8 mouse cellular contexts compared by ENCODE assay signal in genomic region chr14:52196230-52197155, GRCm38 (mm10). TPM values are rescaled to one million over a fixed set of nuclear protein-coding genes. Genes with fewer than 3 reads are reported as not detected.
A peak's percentile ranks its signal among the peaks of the same experiment; 100 is the strongest.
DNase-seq lines count a peak whose midpoint lies in the region; ATAC-seq and TF ChIP-seq lines count a peak whose summit lies in the region.

No protein-coding gene starts in this region.

- H3K27ac ChIP-seq in kidney, adult 2 months (ENCODE audit: insufficient read depth, low read depth, low read length): peak overlapping the region; percentile 93
- H3K27ac ChIP-seq in heart, embryonic 14.5 days (replicated peaks in 1 of 2; ENCODE audit: control insufficient read depth in 1 of 2, insufficient read depth in 1 of 2, low read depth in 2 of 2, low read length in 2 of 2): peak overlapping the region; percentile 96 to 98
- H3K27ac ChIP-seq in liver, embryonic 11.5 days (ENCODE audit: low read depth, low read length): peak overlapping the region; percentile 98
- H3K27ac ChIP-seq in small intestine, adult 2 months (ENCODE audit: insufficient read depth, low read depth, low read length): peak overlapping the region; percentile 98

- DNase-seq in kidney, adult 2 months: peak; percentile 18
- no peak for DNase-seq in kidney, postnatal 10 days
- peak; percentile 56 for DNase-seq in ZHBTc4 (ENCODE audit: low read depth, low spot score)
- DNase-seq in liver, embryonic 11.5 days (ENCODE audit: low spot score): no peak
- DNase-seq in cerebellum, adult 9-11 months: no peak

- H3K4me2 ChIP-seq in heart, embryonic 14.5 days (ENCODE audit: low read length): peak overlapping the region; percentile 88
- peak overlapping the region; percentile 65 for H3K4me2 ChIP-seq in liver, embryonic 11.5 days

- TF ChIP-seq CTCF in kidney, adult 2 months (conservative IDR thresholded peaks at IDR 0.05; ENCODE audit: insufficient read depth, insufficient read length, low read depth, low read length): no peak
- no peak for TF ChIP-seq CTCF in C2C12 (IDR thresholded peaks at IDR 0.05; ENCODE audit: control insufficient read depth, insufficient read depth, insufficient read length)
- no peak for TF ChIP-seq CTCF in small intestine, adult 2 months (IDR thresholded peaks at IDR 0.05; ENCODE audit: extremely low read depth, insufficient read length, insufficient replicate concordance, low read depth, low read length)

- peaks cover 3% of the 10 kb centered on the region; the same call in 1 of the 2 replicates for H3K4me1 ChIP-seq in kidney, adult 2 months (ENCODE audit: control insufficient read depth, insufficient read depth, low read length)
- H3K4me1 ChIP-seq in heart, embryonic 14.5 days (ENCODE audit: control insufficient read depth in 2 of 2, insufficient read depth in 2 of 2, low read length in 2 of 2): peaks cover 2 to 15% of the 10 kb centered on the region in 2 experiments; a peak in 2 of 4 replicates
- H3K4me1 ChIP-seq in liver, embryonic 11.5 days (replicated peaks; ENCODE audit: control insufficient read depth, insufficient read depth, low read length): peaks cover 18% of the 10 kb centered on the region
- H3K4me1 ChIP-seq in small intestine, adult 2 months (ENCODE audit: control insufficient read depth, insufficient read depth, insufficient read length, low read length): 0 out of 2 replicates have a peak, but pooled peaks cover 2% of the 10 kb centered on the region

- ATAC-seq in heart, embryonic 14.5 days (ENCODE audit: insufficient number of reproducible peaks, insufficient read depth, low FRiP score, low read depth): peak; percentile 40
- 0 out of 2 replicates have a peak, but pooled peaks have one; percentile 6 for ATAC-seq in liver, embryonic 11.5 days (replicated peaks; ENCODE audit: low FRiP score)

- TF ChIP-seq POLR2A in kidney, adult 2 months (IDR thresholded peaks at IDR 0.05; ENCODE audit: low read depth, low read length): no peak
- no peak for TF ChIP-seq POLR2A in small intestine, adult 2 months (IDR thresholded peaks at IDR 0.05; ENCODE audit: low read depth, low read length)

- H3K4me3 ChIP-seq in kidney, adult 2 months (ENCODE audit: insufficient read depth, low read depth, low read length): peak overlapping the region; percentile 99
- peak overlapping the region; percentile 87 for H3K4me3 ChIP-seq in C2C12 (ENCODE audit: insufficient read depth, poor library complexity, severe bottlenecking)
- peak overlapping the region; percentile 88 to 97 for H3K4me3 ChIP-seq in heart, embryonic 14.5 days (ENCODE audit: control insufficient read depth in 1 of 2, insufficient read depth in 1 of 2, low read depth in 1 of 2, low read length in 2 of 2)
- peak overlapping the region; percentile 99 for H3K4me3 ChIP-seq in liver, embryonic 11.5 days (ENCODE audit: low read depth, low read length)
- peak overlapping the region; percentile 83 for H3K4me3 ChIP-seq in small intestine, adult 2 months (ENCODE audit: low read depth, low read length)

- peak overlapping the region; percentile 94 for H3ac ChIP-seq in C2C12 (ENCODE audit: control insufficient read depth, insufficient read length, low read depth)

- peaks cover 53% of the 10 kb centered on the region for H3K79me3 ChIP-seq in C2C12 (ENCODE audit: low read depth)

- WGBS in kidney, adult 2 months: under 1% methylated on average over 59 of the region's 59 CpGs
- WGBS in heart, embryonic 14.5 days: 1% methylated on average over 33 of the region's 59 CpGs
- WGBS in liver, embryonic 11.5 days: under 1% methylated on average over 53 of the region's 59 CpGs
- under 1% methylated on average over 59 of the region's 59 CpGs for WGBS in small intestine, adult 2 months

- H3K36me3 ChIP-seq in kidney, adult 2 months (ENCODE audit: control insufficient read depth, insufficient read depth, low read length): no peaks in the 10 kb centered on the region
- peaks cover 30% of the 10 kb centered on the region for H3K36me3 ChIP-seq in C2C12 (ENCODE audit: control insufficient read depth, insufficient read depth)
- H3K36me3 ChIP-seq in heart, embryonic 14.5 days (ENCODE audit: control insufficient read depth, insufficient read depth, low read length): peaks cover 45% of the 10 kb centered on the region
- peaks cover 16% of the 10 kb centered on the region for H3K36me3 ChIP-seq in liver, embryonic 11.5 days (ENCODE audit: control insufficient read depth, insufficient read depth, low read length)
- peaks cover 8% of the 10 kb centered on the region for H3K36me3 ChIP-seq in small intestine, adult 2 months (ENCODE audit: control insufficient read depth, insufficient read depth, low read length)

- H3K9me3 ChIP-seq in heart, embryonic 14.5 days (ENCODE audit: control insufficient read depth, low read length): no peaks in the 10 kb centered on the region
- no peaks in the 10 kb centered on the region for H3K9me3 ChIP-seq in liver, embryonic 11.5 days (ENCODE audit: control insufficient read depth, low read length)

- peaks cover 76% of the 10 kb centered on the region for H3K79me2 ChIP-seq in C2C12 (ENCODE audit: control insufficient read depth, insufficient read depth)

- H3K9ac ChIP-seq in heart, embryonic 14.5 days (ENCODE audit: low read length): peak overlapping the region; percentile 97
- peak overlapping the region; percentile 98 for H3K9ac ChIP-seq in liver, embryonic 11.5 days (ENCODE audit: low read depth, low read length)

- no peaks in the 10 kb centered on the region for H3K27me3 ChIP-seq in kidney, adult 2 months (replicated peaks; ENCODE audit: control insufficient read depth, insufficient read depth, low read length)
- no peaks in the 10 kb centered on the region for H3K27me3 ChIP-seq in C2C12 (ENCODE audit: control insufficient read depth, insufficient read depth, insufficient read length)
- no peaks in the 10 kb centered on the region for H3K27me3 ChIP-seq in heart, embryonic 14.5 days (ENCODE audit: control insufficient read depth, insufficient read depth, low read length)
- H3K27me3 ChIP-seq in liver, embryonic 11.5 days (replicated peaks; ENCODE audit: control insufficient read depth, insufficient read depth, low read length): no peaks in the 10 kb centered on the region
- no peaks in the 10 kb centered on the region for H3K27me3 ChIP-seq in small intestine, adult 2 months (ENCODE audit: control insufficient read depth, insufficient read depth, low read length)

TF ChIP-seq in C2C12, 6 proteins besides CTCF, POLR2A, EP300 and RAD21:
- TF ChIP-seq CEBPB (IDR thresholded peaks at IDR 0.05; ENCODE audit: low read depth): no peak
TF ChIP-seq in C2C12: peak in this region for 0.

RNA-seq across cellular contexts. Expression of gene Supt16, which starts 0.7 kb away (rescaled TPM):
- 7.1 and 10.2 TPM in 2 replicates for polyA plus RNA-seq in kidney, adult 2 months (2012; rRNA removed)
- polyA plus RNA-seq in C2C12 (2012; fragmentation: generic; extraction: Trizol): 25.3 TPM
- 30.2 and 36.6 TPM in 2 replicates for polyA plus RNA-seq in heart, embryonic 14.5 days (2014; fragmentation: Nextera tagmentation; extraction: Ambion mirVana)
- polyA plus RNA-seq in liver, embryonic 11.5 days (2014; fragmentation: Nextera tagmentation; extraction: Ambion mirVana): 52.1 and 58.6 TPM in 2 replicates
- polyA plus RNA-seq in small intestine, adult 2 months (2012; rRNA removed): 1.7 and 4.0 TPM in 2 replicates

Comparison
In these comparisons a context has a peak if more than half of its experiments do, and no peak if none do; other contexts are left out.
1. DNase-seq: peak in kidney, adult 2 months (single experiment) and ZHBTc4 (single experiment); none in kidney, postnatal 10 days (single experiment), liver, embryonic 11.5 days (single experiment) and cerebellum, adult 9-11 months (single experiment).
2. Peak in every context shown above with its lines, with median percentiles within 50 percentile points of each other: H3K27ac ChIP-seq and H3K4me3 ChIP-seq.